Mouse (Mus musculus): ENCODE results near the gene Auts2. TPM values are rescaled to one million over a fixed set of nuclear protein-coding genes. Genes with fewer than 3 reads are reported as not detected.

The Auts2 gene
- total and polyA plus RNA-seq, 3 experiments, result not detected

GRCm38 (mm10) chr5:131427734-131428413, 1115.3 kb downstream of the Auts2 start:
- peak; percentile 1 for DNase-seq (ENCODE audit: extremely low read depth)
- Histone ChIP-seq H3K79me2 (replicated peaks; ENCODE audit: control insufficient read depth, extremely low read depth, insufficient read depth, poor library complexity, severe bottlenecking) (no peaks in the 10 kb centered on the region), H3K36me3 (replicated peaks in 1 of 2; ENCODE audit: control insufficient read depth in 1 of 2, insufficient read depth in 1 of 2, low read length in 1 of 2) (no peaks in the 10 kb centered on the region), H3K9ac (ENCODE audit: insufficient read depth, low read depth) (no peak overlapping the region), H3K9me3 (replicated peaks; ENCODE audit: low read length) (peaks cover 79% of the 10 kb centered on the region), H3K27me3 (replicated peaks) (no peaks in the 10 kb centered on the region), H3K4me3 (replicated peaks in 1 of 3; ENCODE audit: low read depth in 2 of 3, low read length in 2 of 3, poor library complexity in 1 of 3) (no peak overlapping the region), H3K27ac (ENCODE audit: insufficient read depth, low read depth) (no peak overlapping the region), H3K4me2 (ENCODE audit: insufficient read depth, low read depth, poor library complexity, severe bottlenecking) (no peak overlapping the region), H3K4me1 (ENCODE audit: control insufficient read depth in 1 of 2, insufficient read depth in 2 of 2) (no peaks in the 10 kb centered on the region)
- TF ChIP-seq ZC3H11A (IDR thresholded peaks at IDR 0.05; ENCODE audit: low read depth, low read length) (no peak), JUND (conservative IDR thresholded peaks at IDR 0.05; ENCODE audit: low read depth, low read length) (no peak), CTCF (conservative IDR thresholded peaks at IDR 0.05 in 1 of 2, IDR thresholded peaks at IDR 0.05 in 1 of 2; ENCODE audit: low read depth in 2 of 2, low read length in 2 of 2) (peak in 1 of 2 experiments; percentile 26; a peak in 2 of 4 replicates)
- in situ Hi-C loops (cut with MboI; ENCODE audit: low pct_ligation_motif_present, low pct_unique_long_range_greater_than_20kb, low sequenced_read_pairs), result loop anchor here (25.0 kb wide), 1 partner anchor 566 kb away; no protein-coding TSS in a partner anchor
- dilution Hi-C loops (cut with MboI; ENCODE audit: extremely low pct_ligation_motif_present, extremely low pct_unique_long_range_greater_than_20kb, low sequenced_read_pairs), result no loop called here

- Histone ChIP-seq H3K79me2 (replicated peaks; ENCODE audit: control insufficient read depth, extremely low read depth, insufficient read depth, poor library complexity, severe bottlenecking) (no peaks in the 10 kb centered on the region), H3K9ac (ENCODE audit: insufficient read depth, low read depth) (no peak overlapping the region), H3K27me3 (replicated peaks) (no peaks in the 10 kb centered on the region), H3K36me3 (replicated peaks in 1 of 2; ENCODE audit: control insufficient read depth in 1 of 2, insufficient read depth in 1 of 2, low read length in 1 of 2) (no peaks in the 10 kb centered on the region), H3K9me3 (replicated peaks; ENCODE audit: low read length) (peaks cover 74% of the 10 kb centered on the region), H3K27ac (ENCODE audit: insufficient read depth, low read depth) (no peak overlapping the region), H3K4me1 (ENCODE audit: control insufficient read depth in 1 of 2, insufficient read depth in 2 of 2) (no peaks in the 10 kb centered on the region), H3K4me2 (ENCODE audit: insufficient read depth, low read depth, poor library complexity, severe bottlenecking) (no peak overlapping the region), H3K4me3 (replicated peaks in 1 of 3; ENCODE audit: low read depth in 2 of 3, low read length in 2 of 3, poor library complexity in 1 of 3) (no peak overlapping the region)
- dilution Hi-C loops (cut with MboI; ENCODE audit: extremely low pct_ligation_motif_present, extremely low pct_unique_long_range_greater_than_20kb, low sequenced_read_pairs) (no loop called here), in situ Hi-C loops (cut with MboI; ENCODE audit: low pct_ligation_motif_present, low pct_unique_long_range_greater_than_20kb, low sequenced_read_pairs) (no loop called here)
- no peak for DNase-seq (ENCODE audit: extremely low read depth)
- TF ChIP-seq ZC3H11A (IDR thresholded peaks at IDR 0.05; ENCODE audit: low read depth, low read length), result no peak
These were observed 1120.4 kb downstream of the Auts2 start for GRCm38 (mm10) chr5:131422737-131423136.

- no peak overlapping the region for H3K27ac ChIP-seq (ENCODE audit: insufficient read depth, low read depth)
- no peaks in the 10 kb centered on the region for H3K4me1 ChIP-seq (ENCODE audit: control insufficient read depth in 1 of 2, insufficient read depth in 2 of 2)
- no peak overlapping the region for H3K4me2 ChIP-seq (ENCODE audit: insufficient read depth, low read depth, poor library complexity, severe bottlenecking)
- no peak overlapping the region for H3K9ac ChIP-seq (ENCODE audit: insufficient read depth, low read depth)
- no peak overlapping the region for H3K4me3 ChIP-seq (replicated peaks in 1 of 3; ENCODE audit: low read depth in 2 of 3, low read length in 2 of 3, poor library complexity in 1 of 3)
- no peak for DNase-seq (ENCODE audit: extremely low read depth)
- in situ Hi-C loops (cut with MboI; ENCODE audit: low pct_ligation_motif_present, low pct_unique_long_range_greater_than_20kb, low sequenced_read_pairs), result no loop called here
- no peaks in the 10 kb centered on the region for H3K36me3 ChIP-seq (replicated peaks in 1 of 2; ENCODE audit: control insufficient read depth in 1 of 2, insufficient read depth in 1 of 2, low read length in 1 of 2)
- no peaks in the 10 kb centered on the region for H3K79me2 ChIP-seq (replicated peaks; ENCODE audit: control insufficient read depth, extremely low read depth, insufficient read depth, poor library complexity, severe bottlenecking)
- peaks cover 77% of the 10 kb centered on the region for H3K9me3 ChIP-seq (replicated peaks; ENCODE audit: low read length)
- TF ChIP-seq RCOR1 (conservative IDR thresholded peaks at IDR 0.05; ENCODE audit: low read depth, low read length) (no peak), USF2 (conservative IDR thresholded peaks at IDR 0.05; ENCODE audit: low read depth, low read length) (no peak), BHLHE40 (IDR thresholded peaks at IDR 0.05; ENCODE audit: low read depth, low read length) (no peak), ZMIZ1 (IDR thresholded peaks at IDR 0.05; ENCODE audit: low read depth, low read length) (no peak), NRF1 (IDR thresholded peaks at IDR 0.05; ENCODE audit: low read depth, low read length) (no peak), E2F4 (IDR thresholded peaks at IDR 0.05; ENCODE audit: insufficient replicate concordance, low read depth, low read length) (no peak), NELFE (IDR thresholded peaks at IDR 0.05; ENCODE audit: low read depth, low read length) (no peak)
- dilution Hi-C loops (cut with MboI; ENCODE audit: extremely low pct_ligation_motif_present, extremely low pct_unique_long_range_greater_than_20kb, low sequenced_read_pairs), result no loop called here
- H3K27me3 ChIP-seq (replicated peaks), result no peaks in the 10 kb centered on the region
These were observed 1122.7 kb downstream of the Auts2 start for GRCm38 (mm10) chr5:131420406-131420805.

Measured in CH12.LX (cell line).